Mouse (Mus musculus): ENCODE results near the gene 4930407I10Rik. TPM values are rescaled to one million over a fixed set of nuclear protein-coding genes. Genes with fewer than 3 reads are reported as not detected.

4930407I10Rik gene
- not detected in 2 replicates for total RNA-seq (2015)
- not detected in 2 replicates for total RNA-seq (2017)

DNA sequence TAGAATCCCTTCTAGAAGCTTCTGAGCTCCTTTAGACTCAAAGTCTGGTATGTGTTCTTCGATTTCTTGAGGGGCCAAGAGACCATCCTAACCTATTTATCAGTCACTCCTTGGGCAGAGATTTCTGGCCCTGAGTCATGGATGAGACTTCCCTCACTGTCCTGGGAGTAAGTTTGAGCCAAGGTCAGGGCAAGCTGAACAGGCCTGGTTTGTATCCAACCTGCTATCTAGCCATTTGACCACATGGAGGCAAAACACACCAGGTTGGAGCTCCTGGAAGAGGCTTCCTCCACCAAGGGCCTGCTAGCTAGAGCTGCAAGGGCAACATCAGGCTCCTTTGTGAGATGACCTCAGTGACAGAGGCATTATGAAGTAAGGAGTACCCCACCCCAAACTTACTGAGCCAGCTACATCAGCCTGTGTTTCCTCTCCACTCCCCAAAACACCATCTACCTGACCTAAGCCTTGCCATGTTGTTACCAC is at the start of gene 4930407I10Rik:
4930407I10Rik (plus strand) TSS at position 433 of the 483 bp plus-strand sequence.
- no peak for ATAC-seq (ENCODE audit: poor library complexity, severe bottlenecking)

DNA sequence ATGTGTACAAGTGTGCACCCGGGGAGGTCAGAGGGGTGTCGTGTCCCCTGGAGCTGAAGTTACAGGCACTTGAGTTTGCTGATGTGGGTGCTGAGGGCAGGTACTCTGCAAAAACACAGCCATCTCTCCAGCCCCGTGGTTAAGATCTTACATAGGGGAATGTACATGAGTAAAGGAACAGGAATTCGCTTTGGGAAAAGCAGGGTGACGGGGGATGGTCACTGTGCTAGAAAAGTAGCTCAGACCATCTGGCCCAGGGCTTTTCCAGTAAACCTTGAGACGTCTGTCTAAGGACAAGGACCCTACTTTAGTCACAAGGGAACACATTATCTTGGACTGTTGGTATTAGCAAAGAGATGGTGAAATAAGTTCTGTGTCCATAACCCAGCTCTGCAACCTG is 47.0 kb upstream of the 4930407I10Rik start:
- ATAC-seq (ENCODE audit: poor library complexity, severe bottlenecking): no peak

DNA sequence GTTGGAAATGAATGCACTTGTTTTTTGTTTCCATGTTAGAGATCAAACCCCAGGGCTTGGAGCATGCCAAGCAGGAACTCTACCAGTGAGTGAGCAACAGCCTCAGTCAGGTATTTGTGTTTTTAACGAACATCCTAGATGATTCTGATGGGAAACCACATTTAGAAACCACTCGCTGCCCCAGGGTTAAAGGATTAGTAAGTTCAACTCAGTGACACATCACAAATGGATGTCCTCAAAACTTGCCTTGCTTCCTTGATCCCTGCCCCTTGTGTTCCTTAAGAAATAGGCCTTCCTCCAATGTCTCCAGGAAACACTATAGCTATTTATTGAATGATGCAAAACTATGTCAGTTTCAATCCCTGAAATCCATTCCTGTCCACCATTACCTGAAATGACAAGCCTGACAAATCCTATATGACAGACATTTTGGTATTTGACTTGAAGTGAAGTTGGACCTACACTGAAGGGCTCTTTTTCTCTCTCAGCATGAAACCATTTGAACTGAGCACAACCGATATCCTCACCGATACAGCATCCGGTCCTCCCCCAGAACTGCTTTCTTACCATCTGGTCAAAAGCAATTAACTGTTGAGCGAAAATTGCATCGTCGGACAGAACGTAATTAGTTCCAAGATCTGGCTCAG is 44.1 kb upstream of the 4930407I10Rik start:
- no peak for ATAC-seq (ENCODE audit: poor library complexity, severe bottlenecking)

DNA sequence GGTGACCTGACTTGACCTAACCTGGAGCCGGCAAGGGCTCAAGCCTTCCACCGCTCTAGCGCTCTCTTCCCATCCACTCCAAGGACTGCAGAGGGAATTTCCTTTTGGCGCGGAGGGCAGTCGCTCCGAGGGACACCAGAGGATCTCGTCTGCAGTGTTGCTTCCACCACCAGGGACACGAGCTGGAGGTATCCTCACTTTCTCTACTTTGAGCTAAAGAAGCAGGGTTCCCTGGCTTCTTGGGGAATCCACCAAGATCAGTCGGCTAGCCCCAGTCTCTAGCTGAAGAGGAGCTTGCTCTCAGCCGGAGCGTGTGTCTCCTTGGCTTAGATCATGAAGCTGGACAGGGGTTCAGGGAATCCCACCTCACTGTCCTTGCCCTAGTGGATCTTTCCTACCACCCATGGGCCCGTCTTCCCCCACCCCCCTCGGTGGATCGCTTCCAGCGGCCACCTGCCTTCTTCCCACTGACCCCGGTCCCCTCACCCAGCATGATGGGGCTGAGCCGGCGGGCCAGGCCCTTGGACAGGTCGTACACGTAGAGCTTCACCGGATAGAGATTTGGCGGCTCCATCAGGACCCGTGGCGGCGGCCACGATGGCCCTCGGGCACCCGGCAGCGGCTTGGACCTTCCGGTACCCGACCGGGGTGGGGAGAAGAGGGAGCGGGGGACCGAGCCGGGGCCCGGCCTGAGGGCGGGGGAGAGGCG is 43.4 kb upstream of the 4930407I10Rik start:
- 0 out of 2 replicates have a peak, but pooled peaks have one; percentile 2 for ATAC-seq (ENCODE audit: poor library complexity, severe bottlenecking)

DNA sequence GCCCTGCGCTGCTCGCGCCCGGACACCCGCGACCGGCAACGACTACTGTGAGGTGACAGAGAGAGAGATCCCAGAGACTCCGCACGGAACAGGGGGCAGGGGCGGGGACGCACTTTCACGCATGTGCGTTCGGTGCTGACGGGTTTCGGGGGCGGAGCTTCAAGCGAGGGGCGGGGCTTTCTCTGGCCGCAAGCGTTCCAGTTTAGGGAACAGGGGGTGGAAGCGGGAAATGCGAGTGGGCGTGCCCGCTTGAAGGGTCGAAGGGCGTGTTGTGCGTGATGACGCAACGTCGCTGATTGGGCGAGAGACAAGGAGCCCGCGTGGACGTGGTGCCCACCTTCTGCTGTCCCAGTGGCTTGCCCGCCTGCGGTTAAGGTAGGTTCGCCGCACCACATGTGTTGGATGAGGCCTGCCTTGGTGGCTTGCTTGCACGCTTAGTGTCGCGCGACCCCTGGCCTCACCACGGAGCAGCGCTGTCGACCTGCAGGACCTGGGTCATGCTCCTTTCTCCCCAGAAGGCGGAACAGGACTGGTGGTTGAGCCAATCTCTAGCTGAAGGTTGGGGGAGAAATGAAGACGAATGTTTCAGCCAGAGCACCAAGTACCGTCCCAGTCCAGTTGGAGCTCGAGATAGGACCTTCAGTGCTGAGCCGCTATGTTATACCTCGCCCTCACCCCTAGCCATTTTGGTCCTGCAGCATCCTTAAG is 42.7 kb upstream of the 4930407I10Rik start:
- peak; percentile 93 for ATAC-seq (ENCODE audit: poor library complexity, severe bottlenecking)

DNA sequence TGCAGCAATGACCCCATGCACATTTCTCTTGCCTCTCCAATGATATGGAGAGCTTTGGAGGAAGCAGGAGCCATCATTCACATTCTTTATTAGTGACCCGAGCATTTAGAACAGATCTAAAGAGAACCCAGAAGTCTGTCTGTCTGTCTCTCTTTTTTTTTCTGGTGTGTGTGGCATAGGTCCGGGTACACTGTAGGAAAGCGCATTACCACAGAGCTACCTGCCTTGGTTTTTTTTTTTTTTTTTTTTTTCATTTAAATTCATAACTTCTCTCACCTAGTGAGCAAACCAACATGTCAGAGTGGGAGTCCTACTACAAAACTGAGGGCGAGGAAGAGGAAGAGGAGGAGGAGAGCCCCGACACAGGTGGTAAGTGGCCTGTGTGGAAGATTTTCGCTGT is 42.1 kb upstream of the 4930407I10Rik start:
- no peak for ATAC-seq (ENCODE audit: poor library complexity, severe bottlenecking)

DNA sequence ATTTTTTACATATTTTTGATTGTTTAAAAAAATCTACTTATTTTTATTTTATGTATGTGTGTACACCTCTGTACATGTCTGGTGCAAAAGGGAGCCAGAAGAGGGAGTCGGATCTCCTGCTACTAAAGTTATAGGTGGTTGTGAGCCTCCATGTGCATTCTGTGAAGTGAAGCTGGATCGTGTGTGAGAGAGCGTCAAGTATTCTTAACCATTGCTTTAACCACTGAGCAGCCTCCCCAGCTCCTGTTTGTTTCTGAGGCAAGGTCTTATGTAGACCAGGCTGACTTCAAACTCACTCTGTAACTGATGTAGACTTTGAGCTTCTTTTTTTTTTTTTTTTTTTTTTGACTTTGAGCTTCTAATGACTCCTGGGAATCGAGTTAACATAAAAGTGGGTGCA is 41.5 kb upstream of the 4930407I10Rik start:
- no peak for ATAC-seq (ENCODE audit: poor library complexity, severe bottlenecking)

DNA sequence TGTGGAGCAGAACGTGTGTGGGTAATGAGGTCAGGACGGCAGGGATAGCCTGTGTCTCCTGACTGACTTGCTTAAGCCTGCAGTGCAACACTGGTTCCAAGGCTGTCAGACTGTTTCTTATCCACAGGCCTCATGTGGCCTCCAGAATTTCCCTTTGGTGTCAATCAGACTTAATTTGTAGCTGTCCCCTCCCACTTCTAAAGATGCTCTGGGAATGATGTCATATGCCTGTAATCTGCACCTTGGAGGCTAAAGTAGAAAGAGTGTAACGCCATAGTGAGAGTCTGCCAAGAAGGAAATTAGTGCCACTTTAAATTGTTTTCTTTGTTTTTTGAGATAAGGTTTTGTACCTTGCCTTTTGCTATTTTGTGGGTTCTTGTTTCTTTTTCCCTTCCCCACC is 39.7 kb upstream of the 4930407I10Rik start:
- ATAC-seq (ENCODE audit: poor library complexity, severe bottlenecking): no peak

DNA sequence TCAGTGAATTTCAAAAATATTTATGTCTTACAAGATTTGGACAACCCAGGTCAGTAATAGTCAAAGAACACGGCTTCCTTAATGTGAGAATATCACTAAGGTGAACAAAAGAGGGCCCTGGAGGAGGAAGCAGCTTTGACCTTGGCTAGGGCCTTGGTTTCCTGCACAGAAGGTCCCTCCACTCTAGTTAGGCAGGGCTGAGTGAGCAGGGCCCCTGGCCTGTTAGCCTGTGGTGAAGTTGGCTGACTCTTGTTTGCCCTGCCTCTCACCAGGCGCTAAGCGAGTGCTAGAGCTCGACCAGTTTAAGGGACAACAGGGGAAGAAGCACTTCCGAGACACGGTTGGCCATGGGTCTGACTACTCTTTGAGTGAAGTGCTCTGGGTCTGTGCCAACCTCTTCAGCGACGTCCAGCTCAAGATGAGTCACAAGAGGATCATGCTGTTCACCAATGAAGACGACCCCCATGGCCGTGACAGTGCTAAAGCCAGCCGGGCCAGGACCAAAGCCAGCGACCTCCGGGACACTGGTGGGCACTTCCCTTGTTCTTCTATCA is 36.3 kb upstream of the 4930407I10Rik start:
- no peak for ATAC-seq (ENCODE audit: poor library complexity, severe bottlenecking)

DNA sequence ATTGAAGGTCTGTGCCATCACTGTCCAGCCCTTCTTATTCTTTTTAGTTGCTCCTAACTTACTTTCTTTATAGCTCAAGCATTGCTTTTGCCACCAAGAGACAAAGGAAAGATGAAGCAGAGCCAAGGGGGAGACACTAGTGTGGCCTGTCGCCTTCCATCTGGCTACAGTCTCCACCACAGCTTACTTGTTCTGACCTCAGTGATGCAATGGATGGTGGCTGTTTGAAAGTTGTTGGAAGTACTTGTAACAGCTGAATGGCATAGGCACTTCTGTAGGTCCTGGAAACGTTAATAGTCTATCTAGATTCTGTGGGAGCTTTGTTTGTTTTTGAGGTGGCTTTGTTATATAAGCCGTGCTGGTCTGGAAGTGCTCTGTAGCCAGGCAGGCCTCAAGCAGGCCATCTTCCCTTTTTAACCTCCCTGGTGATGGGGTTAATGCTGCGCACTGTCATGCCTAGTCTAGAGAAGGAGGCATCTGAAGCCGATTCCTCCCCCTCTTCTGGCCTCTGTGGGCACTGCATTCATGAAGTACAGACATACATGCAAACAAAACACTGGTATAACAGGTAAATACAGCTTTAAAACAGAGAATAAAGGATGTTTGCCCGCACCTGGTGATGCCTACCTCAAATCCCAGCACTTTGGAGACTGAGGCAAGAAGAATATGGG is 34.9 kb upstream of the 4930407I10Rik start:
- ATAC-seq (ENCODE audit: poor library complexity, severe bottlenecking): no peak

DNA sequence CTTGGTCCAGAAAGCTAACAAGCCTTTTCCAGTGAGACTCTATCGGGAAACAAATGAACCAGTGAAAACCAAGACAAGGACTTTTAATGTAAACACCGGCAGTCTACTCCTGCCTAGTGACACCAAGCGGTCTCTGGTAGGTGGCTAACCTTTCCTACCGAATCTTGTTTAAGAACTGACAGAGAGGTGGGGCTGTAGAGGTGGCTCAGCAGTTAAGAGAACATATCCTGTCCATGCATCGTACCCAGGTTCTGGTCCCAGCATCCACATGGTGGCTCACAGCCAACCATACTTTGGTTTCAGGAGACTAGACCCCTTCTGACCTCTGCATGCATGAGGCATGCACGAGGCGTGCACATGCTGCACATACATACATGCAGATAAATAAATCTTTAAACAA is 31.7 kb upstream of the 4930407I10Rik start:
- no peak for ATAC-seq (ENCODE audit: poor library complexity, severe bottlenecking)

DNA sequence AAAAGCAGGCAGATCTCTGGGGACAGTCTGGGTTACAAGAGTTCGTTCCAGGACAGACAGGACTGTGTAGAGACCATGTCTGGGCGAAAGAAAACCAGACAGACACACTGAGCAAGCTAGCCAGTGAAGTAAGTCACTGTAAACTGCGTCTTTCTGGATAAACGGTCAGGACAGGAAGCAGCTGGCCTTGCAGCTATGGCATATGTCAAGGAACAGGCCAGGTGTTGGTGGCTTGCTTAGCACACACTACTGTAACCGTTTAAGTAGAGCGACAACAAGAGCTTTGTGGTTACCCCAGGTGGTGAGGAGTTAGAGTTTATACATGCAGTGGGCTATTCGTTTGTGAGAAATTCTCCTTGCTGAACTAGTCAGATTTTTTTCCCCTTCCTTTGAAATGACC is 31.2 kb upstream of the 4930407I10Rik start:
- no peak for ATAC-seq (ENCODE audit: poor library complexity, severe bottlenecking)

DNA sequence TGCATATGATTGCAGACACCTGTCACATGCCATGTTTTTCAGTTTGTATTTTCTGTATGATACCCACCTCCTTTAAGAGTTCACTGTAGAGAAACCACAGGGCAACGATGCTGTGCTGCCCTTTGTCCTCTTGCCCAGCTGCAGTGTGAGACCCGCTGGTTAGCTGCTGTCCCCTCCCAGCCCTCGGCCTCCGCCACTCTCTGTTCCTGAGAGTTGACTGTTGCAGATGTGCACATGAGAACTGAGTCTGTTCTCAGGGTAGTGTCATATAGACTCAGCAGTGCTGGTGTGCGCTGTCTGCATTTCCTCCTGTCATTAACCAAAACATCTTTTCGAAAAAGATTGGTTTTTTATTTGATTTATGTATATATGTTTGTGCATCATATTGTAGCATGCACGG is 26.6 kb upstream of the 4930407I10Rik start:
- ATAC-seq (ENCODE audit: poor library complexity, severe bottlenecking): no peak

DNA sequence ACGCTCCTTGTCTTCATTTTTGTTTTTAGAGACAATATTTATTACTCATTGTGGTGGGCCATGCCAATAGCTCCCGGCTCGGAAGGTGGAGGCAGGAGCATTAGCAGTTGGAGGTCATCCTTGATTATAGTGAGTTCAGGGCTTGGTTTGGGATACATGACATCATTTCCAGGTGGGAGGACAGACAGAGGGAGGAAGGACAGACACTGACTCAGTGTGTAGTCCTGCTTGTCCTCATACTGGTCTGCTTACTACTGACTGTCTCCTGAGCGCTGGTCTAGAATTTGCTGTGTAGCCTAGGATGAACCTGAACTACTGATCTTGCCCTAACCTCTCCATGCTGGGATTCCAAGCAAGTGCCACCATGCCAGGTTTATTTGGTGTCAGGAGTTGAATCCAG is 25.2 kb upstream of the 4930407I10Rik start, which contains the start of gene Desi1:
Desi1 (minus strand) TSS at position 101 of the 400 bp plus-strand sequence.
- no peak for ATAC-seq (ENCODE audit: poor library complexity, severe bottlenecking)

DNA sequence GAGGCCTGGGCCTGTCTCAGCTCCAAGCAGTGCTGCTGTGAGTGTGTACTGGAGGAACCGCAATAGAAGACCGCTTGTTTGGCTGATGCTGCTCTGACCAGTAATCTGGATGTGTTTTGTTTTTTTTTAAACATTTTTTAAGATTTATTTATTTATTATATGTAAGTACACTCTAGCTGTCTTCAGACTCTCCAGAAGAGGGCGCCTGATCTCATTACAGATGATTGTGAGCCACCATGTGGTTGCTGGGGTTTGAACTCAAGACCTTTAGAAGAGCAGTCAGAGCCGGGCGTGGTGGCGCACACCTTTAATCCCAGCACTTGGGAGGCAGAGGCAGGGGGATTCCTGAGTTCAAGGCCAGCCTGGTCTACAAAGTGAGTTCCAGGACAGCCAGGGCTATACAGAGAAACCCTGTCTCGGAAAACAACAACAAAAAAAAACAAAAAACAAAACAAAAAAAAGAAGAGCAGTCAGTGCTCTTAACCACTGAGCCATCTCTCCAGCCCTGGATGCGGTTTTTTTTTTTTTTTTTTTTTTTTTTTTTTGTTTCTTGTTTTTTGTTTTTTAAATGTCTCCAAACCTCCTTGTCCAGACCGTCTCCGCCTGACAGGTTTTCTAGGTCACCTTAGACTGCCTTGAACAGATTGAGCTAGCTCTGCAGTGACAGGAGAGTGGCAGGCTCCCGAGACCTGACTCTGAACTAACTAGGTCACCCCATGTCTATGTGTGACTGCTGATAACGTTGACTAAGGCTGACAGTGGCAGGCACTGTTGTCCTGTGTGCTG is 22.9 kb upstream of the 4930407I10Rik start:
- no peak for ATAC-seq (ENCODE audit: poor library complexity, severe bottlenecking)

DNA sequence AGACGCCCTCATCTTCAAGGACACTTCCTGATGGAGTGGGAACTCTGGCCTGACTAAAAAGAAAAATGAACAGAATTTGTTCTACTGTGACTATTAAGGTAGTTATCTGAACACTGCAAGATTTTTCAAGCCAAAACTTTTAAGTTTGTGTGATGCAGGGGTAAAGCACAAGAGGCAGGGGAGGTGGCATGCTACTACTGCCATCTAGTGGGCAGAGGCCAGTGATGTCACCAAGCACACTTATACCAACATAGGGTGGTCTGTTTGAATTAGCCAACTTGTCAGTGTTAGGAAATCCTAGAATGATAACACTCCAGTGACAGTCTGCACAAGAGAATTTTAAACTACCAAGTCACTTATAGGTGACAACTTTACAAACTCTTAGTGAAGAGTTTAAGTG is 18.3 kb upstream of the 4930407I10Rik start:
- peak; percentile 79 for ATAC-seq (ENCODE audit: poor library complexity, severe bottlenecking)

DNA sequence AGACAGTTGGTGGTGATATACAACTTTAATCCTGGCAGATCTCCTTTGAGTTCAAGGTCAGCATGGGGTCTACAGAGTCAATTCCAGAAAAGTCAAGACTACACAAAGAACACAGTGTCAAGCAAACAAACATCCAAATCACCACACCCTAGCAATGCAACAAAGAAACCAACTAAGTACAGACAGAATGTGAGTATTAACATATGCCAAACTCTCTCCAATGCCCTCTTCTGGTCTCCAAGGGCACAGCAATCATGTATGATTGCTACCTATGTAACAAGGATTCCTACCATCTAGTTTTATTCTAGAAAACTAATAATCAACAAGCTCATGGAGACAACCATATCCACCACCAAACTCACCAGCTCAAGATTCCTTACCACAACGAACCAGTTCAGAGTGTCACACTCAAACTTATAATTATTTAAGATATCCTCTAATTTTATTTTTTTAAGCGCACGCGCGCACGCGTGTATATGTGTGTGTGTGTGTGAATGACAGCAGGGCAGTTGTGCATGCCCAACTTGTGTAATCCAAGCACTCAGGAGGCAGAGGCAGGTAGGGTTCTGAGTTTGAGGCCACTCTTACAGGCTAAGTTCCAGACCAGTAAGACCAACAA is 14.7 kb upstream of the 4930407I10Rik start:
- no peak for ATAC-seq (ENCODE audit: poor library complexity, severe bottlenecking)

DNA sequence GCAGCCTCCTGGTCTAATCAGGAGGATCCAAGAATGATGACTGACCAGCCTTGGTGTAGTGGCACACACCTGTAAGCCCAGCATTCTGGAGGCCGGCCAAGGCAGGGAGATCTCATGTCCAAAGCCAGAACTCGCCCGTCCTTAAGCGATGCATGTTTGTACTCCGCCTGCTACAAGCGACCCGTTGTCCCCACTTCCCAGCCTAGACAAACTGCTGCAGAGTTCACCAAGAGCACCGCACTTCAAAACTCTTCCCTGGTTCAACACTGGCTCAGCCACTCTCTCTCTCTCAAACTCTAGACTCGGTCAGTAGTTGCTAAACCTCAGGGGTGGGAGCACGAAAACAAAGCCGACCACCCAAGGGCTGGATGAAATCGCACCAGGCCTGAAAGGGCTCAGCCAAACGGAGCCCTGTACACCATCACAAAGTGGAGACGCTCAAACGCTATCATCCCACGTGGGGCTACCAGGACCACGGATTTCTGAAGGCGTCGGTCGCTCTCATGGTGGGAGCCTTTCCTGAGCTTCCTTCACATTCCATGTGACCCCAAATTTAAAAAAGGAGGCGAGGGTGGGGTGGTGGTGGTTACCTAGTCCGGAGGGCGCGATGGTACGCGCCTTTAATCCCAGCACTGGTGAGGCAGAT is 12.6 kb upstream of the 4930407I10Rik start:
- no peak for ATAC-seq (ENCODE audit: poor library complexity, severe bottlenecking)
